Mouse (Mus musculus): ENCODE results near the gene Hes7. TPM values are rescaled to one million over a fixed set of nuclear protein-coding genes. Genes with fewer than 3 reads are reported as not detected.

Hes7 gene
- polyA plus RNA-seq, 1 experiment from 2014 or later, result 0.29 TPM

GRCm38 (mm10) chr11:69126706-69127095 is 6.5 kb downstream of the Hes7 start:
- WGBS, result 67% methylated on average over 2 of the region's 2 CpGs
- TF ChIP-seq CTCF (IDR thresholded peaks at IDR 0.05; ENCODE audit: low read depth), result no peak
- no peak for TF ChIP-seq EP300 (optimal IDR thresholded peaks at IDR 0.05)
- ATAC-seq (ENCODE audit: low FRiP score, low TSS enrichment), result no peak

GRCm38 (mm10) chr11:69128426-69129122 is 8.4 kb downstream of the Hes7 start:
- Histone ChIP-seq H3K9me3 (ENCODE audit: control insufficient read depth, low read length) (no peaks in the 10 kb centered on the region), H3K4me1 (replicated peaks; ENCODE audit: control insufficient read depth, insufficient read depth) (no peaks in the 10 kb centered on the region), H3K4me3 (ENCODE audit: low read depth, low read length) (no peak overlapping the region), H3K27ac (replicated peaks) (no peak overlapping the region), H3K27me3 (ENCODE audit: control insufficient read depth, insufficient read depth, low read length) (no peaks in the 10 kb centered on the region), H3K9ac (ENCODE audit: low read length) (no peak overlapping the region), H3K36me3 (ENCODE audit: control insufficient read depth, insufficient read depth, low read length) (no peaks in the 10 kb centered on the region), H3K4me2 (replicated peaks; ENCODE audit: low read depth) (no peak overlapping the region)
- no peak for ATAC-seq (ENCODE audit: low FRiP score, low TSS enrichment)
- 69% methylated on average over 8 of the region's 8 CpGs for WGBS
- DNase-seq (ENCODE audit: low spot score), result no peak
- TF ChIP-seq CTCF (IDR thresholded peaks at IDR 0.05; ENCODE audit: low read depth) (no peak), EP300 (optimal IDR thresholded peaks at IDR 0.05) (no peak)

More at GRCm38 (mm10) chr11:69126706-69127095, 6.5 kb downstream of the Hes7 start:
- 0 out of 2 replicates have a peak overlapping the region, but pooled peaks have one; percentile 35 for H3K9ac ChIP-seq (ENCODE audit: low read length)
- no peaks in the 10 kb centered on the region for H3K27me3 ChIP-seq (ENCODE audit: control insufficient read depth, insufficient read depth, low read length)
- 0 out of 2 replicates have a peak overlapping the region, but pooled peaks have one; percentile 37 for H3K4me3 ChIP-seq (ENCODE audit: low read depth, low read length)
- H3K9me3 ChIP-seq (ENCODE audit: control insufficient read depth, low read length), result no peaks in the 10 kb centered on the region
- H3K4me2 ChIP-seq (replicated peaks; ENCODE audit: low read depth), result peak overlapping the region; percentile 65; the same call in 1 of the 2 replicates
- peak overlapping the region; percentile 74; the same call in 1 of the 2 replicates for H3K27ac ChIP-seq (replicated peaks)
- H3K4me1 ChIP-seq (replicated peaks; ENCODE audit: control insufficient read depth, insufficient read depth), result no peaks in the 10 kb centered on the region
- H3K36me3 ChIP-seq (ENCODE audit: control insufficient read depth, insufficient read depth, low read length), result no peaks in the 10 kb centered on the region
- no peak for DNase-seq (ENCODE audit: low spot score)

GRCm38 (mm10) chr11:69133566-69133922 is 13.3 kb downstream of the Hes7 start:
- TF ChIP-seq CTCF (IDR thresholded peaks at IDR 0.05; ENCODE audit: low read depth), result no peak
- no peak for TF ChIP-seq EP300 (optimal IDR thresholded peaks at IDR 0.05)
- peak overlapping the region; percentile 63; the same call in 1 of the 2 replicates for H3K27ac ChIP-seq (replicated peaks)
- peak overlapping the region; percentile 45 for H3K4me3 ChIP-seq (ENCODE audit: low read depth, low read length)
- peak overlapping the region; percentile 48 for H3K9ac ChIP-seq (ENCODE audit: low read length)
- H3K36me3 ChIP-seq (ENCODE audit: control insufficient read depth, insufficient read depth, low read length), result no peaks in the 10 kb centered on the region
- peak overlapping the region; percentile 70; the same call in 1 of the 2 replicates for H3K4me2 ChIP-seq (replicated peaks; ENCODE audit: low read depth)
- no peaks in the 10 kb centered on the region for H3K9me3 ChIP-seq (ENCODE audit: control insufficient read depth, low read length)
- DNase-seq (ENCODE audit: low spot score), result peak; percentile 58
- ATAC-seq (ENCODE audit: low FRiP score, low TSS enrichment), result peak; percentile 64
- H3K27me3 ChIP-seq (ENCODE audit: control insufficient read depth, insufficient read depth, low read length), result no peaks in the 10 kb centered on the region
- WGBS, result 31% methylated on average over 5 of the region's 5 CpGs
- peaks cover 4% of the 10 kb centered on the region; the same call in 1 of the 2 replicates for H3K4me1 ChIP-seq (replicated peaks; ENCODE audit: control insufficient read depth, insufficient read depth)

- H3K27me3 ChIP-seq (ENCODE audit: control insufficient read depth, insufficient read depth, low read length), result no peaks in the 10 kb centered on the region
- no peaks in the 10 kb centered on the region for H3K9me3 ChIP-seq (ENCODE audit: control insufficient read depth, low read length)
- H3K9ac ChIP-seq (ENCODE audit: low read length), result peak overlapping the region; percentile 48
- H3K4me3 ChIP-seq (ENCODE audit: low read depth, low read length), result peak overlapping the region; percentile 45
- peak; percentile 72 for DNase-seq (ENCODE audit: low spot score)
- peak overlapping the region; percentile 70 for H3K4me2 ChIP-seq (replicated peaks; ENCODE audit: low read depth)
- H3K27ac ChIP-seq (replicated peaks), result peak overlapping the region; percentile 63
- peak; percentile 82 for ATAC-seq (ENCODE audit: low FRiP score, low TSS enrichment)
- H3K4me1 ChIP-seq (replicated peaks; ENCODE audit: control insufficient read depth, insufficient read depth), result peaks cover 4% of the 10 kb centered on the region; the same call in 1 of the 2 replicates
- WGBS, result 3% methylated on average over 34 of the region's 34 CpGs
- TF ChIP-seq EP300 (optimal IDR thresholded peaks at IDR 0.05) (no peak), CTCF (IDR thresholded peaks at IDR 0.05; ENCODE audit: low read depth) (peak; percentile 77)
- H3K36me3 ChIP-seq (ENCODE audit: control insufficient read depth, insufficient read depth, low read length), result no peaks in the 10 kb centered on the region
Measured at GRCm38 (mm10) chr11:69133923-69134621, 13.9 kb downstream of the Hes7 start.

GRCm38 (mm10) chr11:69134622-69134968 is 14.4 kb downstream of the Hes7 start:
- no peaks in the 10 kb centered on the region for H3K9me3 ChIP-seq (ENCODE audit: control insufficient read depth, low read length)
- DNase-seq (ENCODE audit: low spot score) (no peak), ATAC-seq (ENCODE audit: low FRiP score, low TSS enrichment) (no peak)
- no peaks in the 10 kb centered on the region for H3K27me3 ChIP-seq (ENCODE audit: control insufficient read depth, insufficient read depth, low read length)
- no peaks in the 10 kb centered on the region for H3K36me3 ChIP-seq (ENCODE audit: control insufficient read depth, insufficient read depth, low read length)
- H3K27ac ChIP-seq (replicated peaks), result no peak overlapping the region
- H3K4me3 ChIP-seq (ENCODE audit: low read depth, low read length), result peak overlapping the region; percentile 45
- TF ChIP-seq CTCF (IDR thresholded peaks at IDR 0.05; ENCODE audit: low read depth) (no peak), EP300 (optimal IDR thresholded peaks at IDR 0.05) (no peak)
- WGBS, result 27% methylated on average over 8 of the region's 8 CpGs
- peak overlapping the region; percentile 70 for H3K4me2 ChIP-seq (replicated peaks; ENCODE audit: low read depth)
- peaks cover 4% of the 10 kb centered on the region; the same call in 1 of the 2 replicates for H3K4me1 ChIP-seq (replicated peaks; ENCODE audit: control insufficient read depth, insufficient read depth)
- H3K9ac ChIP-seq (ENCODE audit: low read length), result peak overlapping the region; percentile 48; the same call in 1 of the 2 replicates

Measured in stomach, postnatal 0 days (tissue).